Mouse (Mus musculus) spleen, postnatal 4 days (tissue): ENCODE results near the gene Gm44503.

ENCODE experiments used
- DNase-seq, 2 experiments: peaks; one replicate each; pipeline ENCODE4 v3.0.0; 2022; ENCODE audit warnings: low spot score in 2 of 2

The Gm44503 gene

DNA sequence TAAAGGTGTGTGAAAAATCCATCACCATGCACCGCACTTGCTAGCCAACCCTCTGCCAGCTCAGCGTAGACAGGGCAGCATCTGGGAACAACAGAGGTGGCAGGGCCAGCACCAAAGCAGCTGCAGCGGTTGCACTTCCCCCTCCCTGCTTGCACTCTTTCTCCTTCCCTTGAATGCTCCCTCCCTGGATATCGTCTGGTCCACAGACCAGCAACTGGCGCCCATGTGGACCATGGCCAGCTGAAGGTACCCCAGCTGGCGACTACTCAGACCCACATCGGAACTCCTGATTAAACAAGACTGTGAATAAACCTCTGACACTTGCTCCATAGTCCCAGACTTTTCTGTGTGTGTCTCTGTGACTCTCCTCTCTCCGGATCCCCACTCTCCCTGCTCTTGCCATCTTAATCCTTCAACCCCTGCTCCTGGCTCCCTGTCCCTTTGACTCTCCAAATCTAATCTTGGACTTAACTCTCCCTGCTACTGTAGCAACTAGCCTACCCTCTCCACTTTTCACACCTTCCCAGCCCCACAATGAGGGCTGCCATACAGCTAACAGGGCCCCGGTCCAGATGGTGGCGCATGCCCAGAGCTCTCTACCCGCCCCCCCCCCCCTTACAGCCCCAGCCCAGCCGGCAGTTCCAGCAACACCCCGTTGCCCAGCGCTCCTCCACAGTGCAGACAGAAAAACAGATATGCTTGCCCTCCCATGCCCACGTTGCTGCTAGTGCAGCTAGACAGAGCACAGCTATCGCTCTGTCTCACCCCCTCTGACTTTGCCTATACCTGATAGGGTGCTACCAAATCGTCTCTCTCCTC, 67.4 kb downstream of the Gm44503 start:
- no peak for DNase-seq

DNA sequence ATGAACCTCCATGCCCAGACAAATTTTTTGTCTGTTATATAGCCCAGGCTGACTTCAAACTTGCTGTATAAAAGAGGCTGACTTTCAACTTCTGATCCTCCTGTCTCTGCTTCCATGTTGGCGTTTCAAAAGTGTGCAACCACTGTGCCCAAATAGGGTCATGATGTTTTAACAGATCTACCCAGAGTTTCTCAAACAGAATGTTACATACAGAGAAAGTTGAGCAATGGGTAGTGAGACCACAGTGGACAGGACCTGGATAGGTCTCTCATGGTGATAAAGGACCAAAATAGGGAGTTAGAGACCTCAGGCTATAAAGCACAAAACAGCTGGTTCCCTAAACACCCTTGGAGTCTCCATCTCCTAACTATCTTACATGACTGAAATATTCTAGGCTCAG, 71.8 kb downstream of the Gm44503 start:
- no peak for DNase-seq

DNA sequence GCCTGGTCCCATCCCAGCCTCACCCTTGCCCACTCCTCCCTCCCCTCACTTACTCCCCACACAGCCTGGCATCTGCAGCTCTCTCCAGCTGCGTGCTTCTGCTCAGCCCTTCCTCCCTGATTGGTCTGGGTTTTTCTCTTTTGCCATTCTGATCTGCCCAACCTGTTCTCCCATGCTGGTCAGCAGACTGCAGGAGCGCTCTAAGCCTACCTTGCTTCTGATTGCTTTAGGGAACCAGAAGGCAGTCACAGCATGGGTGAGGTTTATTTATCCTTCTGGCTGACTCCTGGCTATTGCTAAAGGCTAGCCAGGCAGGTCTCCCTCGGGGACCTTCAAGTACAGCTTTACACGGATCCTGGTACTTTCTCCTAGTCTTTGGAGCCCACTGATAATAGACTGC, 72.8 kb downstream of the Gm44503 start:
- DNase-seq: no peak

DNA sequence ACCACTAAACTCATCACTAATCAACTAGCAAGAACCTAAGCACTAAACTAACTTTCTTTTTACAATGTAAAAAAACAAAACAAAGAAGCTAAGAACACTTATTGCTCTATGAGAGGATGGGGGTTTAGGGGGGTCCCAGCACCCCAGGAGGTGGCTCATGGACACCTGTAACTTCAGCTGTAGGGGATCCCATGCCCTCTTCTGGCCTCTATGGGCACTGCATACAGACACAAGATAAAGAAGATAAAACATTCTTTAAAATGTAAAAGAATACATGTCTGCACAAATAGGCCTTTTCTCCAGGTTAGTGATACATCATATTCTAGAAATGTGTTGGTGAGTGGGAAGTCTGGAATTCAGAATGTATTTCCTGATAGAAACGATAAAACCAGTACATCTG, 74.8 kb downstream of the Gm44503 start:
- no peak for DNase-seq

DNA sequence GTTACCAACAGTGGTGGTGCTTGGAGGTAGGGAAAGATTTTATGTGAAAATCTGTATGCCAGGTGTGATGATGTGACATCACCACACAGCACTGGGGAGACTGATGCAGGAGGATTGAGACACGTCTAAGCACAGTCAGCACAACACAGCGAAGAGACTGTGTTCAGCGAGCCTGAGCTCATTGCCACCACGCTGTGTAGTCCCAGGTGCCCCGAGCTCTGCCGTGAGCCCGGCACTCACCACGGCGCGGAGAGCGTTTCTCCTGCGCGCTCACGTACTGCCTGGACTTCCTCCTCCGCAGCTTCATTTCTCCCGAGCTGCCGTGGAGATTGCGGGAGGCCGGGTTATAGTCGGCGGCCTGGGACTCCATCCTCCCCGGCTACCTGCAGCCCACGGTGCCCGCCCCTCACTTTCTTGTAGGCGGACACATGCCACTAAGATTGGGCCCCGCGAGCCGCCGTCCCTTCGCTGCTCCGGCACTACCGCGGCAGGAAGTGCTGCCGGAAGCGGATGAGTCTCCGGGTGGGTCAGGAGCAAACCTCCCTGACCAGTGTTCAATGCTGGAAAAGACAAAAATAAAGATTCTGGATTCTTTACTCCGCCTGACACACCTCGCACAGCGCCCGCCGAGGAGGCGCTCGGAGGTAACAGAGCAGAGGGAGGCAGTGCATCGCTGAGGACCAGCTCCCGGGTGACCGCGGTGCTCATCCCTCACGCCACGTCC, 80.7 kb downstream of the Gm44503 start:
- DNase-seq: peak; percentile 88 to 95

DNA sequence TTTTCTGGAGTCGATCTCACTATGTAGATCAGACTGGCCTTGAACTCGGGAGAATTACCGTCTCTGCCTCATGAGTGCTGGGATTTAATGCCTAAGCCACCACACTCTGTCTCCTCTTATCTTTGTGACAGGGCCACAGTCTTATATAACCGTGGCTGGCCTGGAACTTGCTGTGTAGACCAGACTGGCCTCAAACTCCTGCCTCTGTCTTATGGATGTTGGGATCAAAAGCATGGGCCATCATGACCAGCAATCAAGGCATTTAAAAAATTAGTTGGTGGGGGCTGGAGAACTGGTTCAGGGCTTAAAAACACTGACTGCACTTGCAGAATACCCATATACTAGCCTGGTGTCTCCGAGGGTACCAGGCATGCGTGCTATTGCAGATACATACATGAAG, 81.4 kb downstream of the Gm44503 start, which contains the start of gene Pigb:
TSS of gene Pigb (minus strand) at position 299 of the 400 bp plus-strand sequence.
- no peak for DNase-seq

DNA sequence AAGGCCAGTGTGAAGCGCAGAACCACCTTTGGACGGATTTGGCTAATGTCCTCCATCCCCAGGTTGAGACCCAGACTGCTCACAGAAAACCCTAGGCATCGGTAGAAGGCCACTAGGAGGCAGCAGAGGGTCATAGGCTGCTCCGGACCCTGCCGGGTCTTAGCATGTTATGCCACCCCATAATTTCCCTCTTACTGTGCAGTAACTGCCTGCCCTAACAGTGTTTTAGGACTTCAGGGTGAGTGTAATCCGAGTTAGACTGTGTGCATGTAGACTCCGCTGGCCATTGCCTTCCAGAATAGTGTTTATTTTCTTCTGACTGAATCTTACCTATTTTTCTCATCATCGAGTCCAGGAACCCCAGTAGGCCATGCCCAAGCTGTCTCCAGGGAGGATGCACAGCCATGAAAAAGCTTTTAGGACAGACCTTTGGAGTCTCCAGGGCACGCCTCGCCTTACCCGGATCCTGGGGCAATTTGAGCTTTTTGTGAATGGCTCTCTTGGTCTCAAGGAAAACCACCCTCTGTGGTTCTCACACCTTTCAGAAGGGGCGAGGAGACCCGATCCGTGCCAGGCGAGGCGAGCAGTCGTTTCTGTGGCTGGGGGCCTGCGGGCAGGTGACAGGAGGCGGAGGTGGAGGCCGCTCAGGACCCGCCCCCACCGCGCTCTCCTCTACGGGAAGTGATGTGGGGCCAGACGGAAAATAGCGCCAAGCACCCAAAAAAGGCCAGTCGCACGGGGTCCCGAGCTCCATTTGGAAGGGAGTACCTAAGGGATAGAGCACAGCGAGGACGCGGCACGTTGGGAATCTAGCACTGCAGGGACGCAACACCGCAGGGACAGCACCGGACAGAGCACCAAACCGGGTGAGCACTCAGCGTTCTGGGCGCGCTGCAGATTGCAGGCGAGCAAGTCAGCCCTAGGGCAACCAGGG, 85.8 kb downstream of the Gm44503 start, which contains the start of gene Rab27a:
TSS of gene Rab27a (plus strand) at position 709 of the 934 bp plus-strand sequence.
- peak; percentile 86 to 94 for DNase-seq

DNA sequence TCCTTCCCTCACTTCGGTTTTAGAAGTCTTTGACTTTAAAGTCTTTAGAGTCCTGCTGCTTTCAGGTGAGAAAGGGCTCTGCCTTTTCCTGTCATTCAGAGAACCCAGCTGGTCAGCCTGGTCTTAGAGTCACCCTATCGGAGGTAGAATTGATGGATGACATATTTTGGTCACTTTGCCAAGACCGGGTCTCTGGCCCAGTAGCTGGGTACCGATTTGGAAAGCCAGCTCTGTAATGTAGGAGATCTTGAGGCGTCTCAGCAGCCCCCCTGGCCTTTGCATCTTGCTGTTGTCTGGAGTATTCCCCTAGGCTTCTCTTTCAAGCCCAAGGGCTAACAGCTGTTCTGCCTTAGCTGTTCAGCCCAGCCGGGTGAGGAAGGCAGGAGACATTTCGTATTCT, 86.6 kb downstream of the Gm44503 start:
- DNase-seq: no peak

DNA sequence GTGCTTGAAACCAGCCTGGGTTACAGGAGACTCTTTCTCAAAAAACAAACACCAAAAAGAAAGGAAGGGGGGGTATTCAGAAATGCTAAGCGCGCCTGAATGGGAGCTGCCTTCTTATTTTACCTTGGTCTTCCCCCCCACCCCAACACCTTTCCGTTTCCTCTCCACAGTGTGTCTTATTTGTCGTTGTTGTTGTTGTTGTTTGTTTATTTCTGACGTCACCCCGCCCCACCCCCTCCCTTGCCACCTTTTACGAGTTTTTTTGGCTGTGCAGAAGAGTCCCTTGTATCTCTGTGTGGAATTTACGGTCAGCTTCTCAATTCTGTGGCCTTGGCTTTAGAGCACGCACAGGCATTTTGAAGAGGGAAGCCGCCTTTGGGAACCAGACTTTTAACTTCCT, 87.1 kb downstream of the Gm44503 start:
- DNase-seq: no peak

DNA sequence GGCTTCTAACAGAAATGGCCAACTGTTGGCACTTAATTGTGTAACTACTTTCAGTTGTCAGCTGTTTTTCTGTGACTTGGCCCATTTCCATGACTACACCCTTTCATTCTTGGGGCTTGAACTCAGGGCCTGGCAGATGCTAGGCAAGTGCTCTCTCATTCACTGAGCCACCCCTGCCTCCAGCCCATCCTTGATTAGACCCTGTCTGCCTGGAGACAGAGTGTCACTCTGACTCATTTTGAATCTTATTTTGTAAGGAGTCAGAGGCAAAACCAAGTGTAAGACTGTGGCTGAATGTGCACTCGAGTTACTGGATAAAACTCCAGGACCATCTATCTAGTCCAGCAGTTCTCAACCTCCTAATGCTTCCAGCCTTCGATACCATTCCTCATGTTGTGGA, 89.3 kb downstream of the Gm44503 start:
- DNase-seq: no peak

DNA sequence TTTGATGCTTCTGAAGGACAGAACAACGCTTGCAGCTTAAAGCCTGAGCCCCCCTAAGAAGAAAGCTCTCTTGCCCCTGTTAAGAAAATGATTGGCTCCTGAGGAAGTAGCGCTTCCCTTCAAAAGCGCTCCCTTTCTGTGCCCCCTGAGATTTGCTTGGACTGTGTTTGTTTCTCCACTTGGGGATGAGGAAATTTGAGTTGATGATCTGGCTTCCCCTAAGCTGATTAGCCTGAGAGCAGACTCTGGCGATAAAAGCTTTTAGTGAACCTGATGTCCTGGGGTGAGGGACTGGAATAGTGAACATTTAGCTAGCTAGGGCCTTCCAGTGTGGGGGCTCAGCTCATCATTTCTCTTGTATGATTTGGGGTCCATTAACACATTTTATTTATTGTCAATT, 90.3 kb downstream of the Gm44503 start:
- no peak for DNase-seq

DNA sequence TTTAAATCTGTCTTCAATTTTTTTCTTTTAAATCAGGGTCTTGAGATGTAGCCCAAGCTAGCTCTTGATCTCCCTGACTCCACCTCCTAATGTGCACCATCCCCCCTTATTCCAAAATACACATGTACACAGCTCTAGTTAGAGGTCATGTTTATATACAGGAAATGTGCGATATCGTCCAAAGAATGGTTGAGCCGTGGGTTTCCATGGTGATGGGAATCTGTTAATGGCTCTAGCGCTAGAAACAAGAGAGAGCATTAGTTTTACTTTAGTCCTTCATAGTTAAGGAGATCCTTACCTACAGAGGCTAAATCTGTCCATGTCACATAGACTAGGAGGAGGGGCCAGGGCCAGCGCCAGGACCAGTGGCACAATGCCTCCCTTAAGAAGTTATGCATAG, 91.2 kb downstream of the Gm44503 start:
- DNase-seq: no peak

DNA sequence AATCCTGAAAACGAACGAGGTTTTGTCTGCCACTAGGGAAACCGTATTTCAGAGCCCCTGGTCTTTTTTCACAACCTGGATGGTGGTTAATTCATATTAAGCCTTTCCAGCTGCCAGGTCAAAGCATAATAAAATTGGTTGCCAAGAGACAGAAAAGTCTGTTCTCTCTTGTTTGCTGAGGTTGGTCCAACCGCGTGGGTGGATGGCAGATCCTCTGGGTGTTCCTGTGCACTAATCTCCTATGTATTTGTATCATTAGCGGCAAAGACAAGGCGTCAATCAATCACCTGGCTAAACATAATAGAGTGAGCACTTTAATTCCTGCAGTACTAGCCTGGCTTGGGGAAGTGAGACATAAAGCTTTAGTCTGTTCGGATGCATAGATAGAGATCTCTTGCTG, 92.0 kb downstream of the Gm44503 start:
- DNase-seq: no peak

DNA sequence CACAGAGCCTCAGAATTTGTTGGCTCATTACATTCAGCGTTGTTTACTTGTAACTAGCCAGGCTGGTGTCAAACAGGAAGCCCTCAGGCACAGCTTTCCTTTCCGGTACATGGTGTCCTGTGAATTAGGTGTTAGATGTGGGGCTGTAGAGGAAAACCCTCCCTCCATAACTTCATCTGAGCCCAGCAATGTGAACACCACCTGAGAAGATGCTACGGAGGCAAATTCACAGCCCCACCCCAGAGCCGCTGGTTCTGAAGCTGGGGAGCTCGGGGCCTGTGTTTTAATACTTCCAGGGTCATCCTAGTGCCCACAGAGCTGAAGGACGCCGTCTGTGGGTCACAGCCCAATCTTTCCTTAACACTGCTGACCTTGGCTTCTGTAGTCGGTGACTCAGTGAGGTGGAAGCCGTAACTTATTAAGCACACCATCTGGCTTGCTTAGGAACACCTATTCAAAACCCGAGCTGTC, 96.8 kb downstream of the Gm44503 start:
- no peak for DNase-seq

DNA sequence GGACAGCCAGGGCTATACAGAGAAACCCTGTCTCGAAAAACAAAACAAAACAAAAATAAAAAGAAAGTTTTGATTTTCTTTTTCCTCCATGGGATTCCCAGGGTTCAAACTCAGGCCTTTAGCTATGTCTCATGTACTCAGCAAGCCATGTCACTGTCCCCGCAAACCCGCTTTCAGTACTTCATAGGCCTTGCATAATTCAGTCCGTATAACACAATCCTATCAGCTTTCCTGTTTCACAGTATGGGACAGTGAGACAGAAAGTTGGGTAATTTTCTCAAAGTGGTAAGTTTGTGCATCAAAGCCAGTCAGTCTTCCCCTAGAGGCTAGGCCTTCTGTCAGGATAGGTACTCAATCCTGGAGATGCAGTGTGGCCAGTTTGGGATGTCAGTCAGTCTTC, 100.6 kb downstream of the Gm44503 start:
- no peak for DNase-seq

DNA sequence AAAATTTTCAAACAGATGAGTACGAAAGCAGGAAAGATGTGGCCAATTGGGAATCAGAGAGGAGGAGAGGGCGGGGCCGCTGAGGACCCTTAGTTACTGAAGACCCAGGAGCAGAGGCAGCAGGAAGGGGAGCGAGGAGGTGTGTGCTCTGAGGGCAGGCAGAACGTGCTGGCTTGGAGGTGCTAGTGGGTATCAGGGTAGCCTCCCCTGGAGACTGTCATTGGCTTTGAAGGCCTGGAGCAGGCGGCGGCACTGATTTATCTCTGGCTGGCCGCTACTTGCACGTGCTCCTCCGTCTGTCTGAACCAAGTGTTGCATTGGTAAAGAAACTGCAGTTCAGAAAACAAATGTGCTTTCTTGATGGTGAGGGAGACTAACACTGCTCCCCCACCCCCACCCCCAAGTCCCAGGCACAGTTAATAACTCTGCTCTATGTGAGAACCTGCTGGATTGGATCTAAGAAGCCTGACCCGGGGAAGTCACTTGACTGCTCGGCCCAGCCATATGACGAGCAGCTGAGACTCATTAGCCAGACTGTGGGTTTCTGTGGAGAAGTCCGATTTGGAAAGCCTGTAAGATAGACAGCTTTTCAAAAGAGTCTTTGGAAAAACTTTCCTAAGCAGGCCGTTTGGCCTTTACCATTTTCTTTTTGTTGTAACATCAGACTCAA, 105.1 kb downstream of the Gm44503 start:
- no peak for DNase-seq
